Mouse (Mus musculus): Measurements from ENCODE around the gene Fez2. TPM values are rescaled to one million over a fixed set of nuclear protein-coding genes. Genes with fewer than 3 reads are reported as not detected.

Fez2 gene
- polyA plus RNA-seq, 1 experiment from 2014 or later = 17.6 TPM

Other genes starting within 250 kb of the Fez2 start
- gene Crim1, start 217.9 kb downstream of the Fez2 start, polyA plus RNA-seq (2015; fragmentation: Nextera tagmentation; extraction: Ambion mirVana) = 0.56 and 0.82 TPM in 2 replicates
- gene Vit, start 89.9 kb upstream of the Fez2 start, polyA plus RNA-seq (2015; fragmentation: Nextera tagmentation; extraction: Ambion mirVana) = 0.13 and 0.16 TPM in 2 replicates